Mouse (Mus musculus) cerebellum, adult 2 months (tissue): Measurements from ENCODE around the gene Cyp24a1. TPM values are rescaled to one million over a fixed set of nuclear protein-coding genes. Genes with fewer than 3 reads are reported as not detected.
"Not testable (repeated sequence)": the region's sequence is repeated elsewhere in the genome, so short reads cannot be mapped to it uniquely, and the experiment has no call there.

Experiments
- DNase-seq, 2 experiments: peaks; one replicate each; pipeline ENCODE4 v3.0.0; 2021
- H3K27ac ChIP-seq: fragments of 200-500 bp; 2 replicates; pipeline ENCODE4 v1.5.1; 2012; ENCODE audit warnings: low read length, control low read depth, inconsistent platforms; ENCODE audit not compliant: insufficient read depth
- H3K27me3 ChIP-seq: fragments of 200-500 bp; 2 replicates; pipeline ENCODE4 v1.6.1; 2012; ENCODE audit warnings: inconsistent platforms, mild to moderate bottlenecking, low read length, moderate library complexity; ENCODE audit not compliant: control insufficient read depth, insufficient read depth
- H3K4me1 ChIP-seq: fragments of 200-500 bp; 2 replicates; pipeline ENCODE4 v1.6.1; 2011; ENCODE audit warnings: low read length; ENCODE audit not compliant: control insufficient read depth, insufficient read depth
- H3K4me3 ChIP-seq: fragments of 200-500 bp; replicated peaks from 2 replicates; pipeline ENCODE3; 2011; ENCODE audit warnings: mild to moderate bottlenecking, low read depth, low read length, control low read depth; ENCODE audit not compliant: insufficient read depth
- CTCF ChIP-seq: fragments of 200-500 bp; IDR thresholded peaks from 2 replicates; pipeline ENCODE4 v1.5.1; 2011; ENCODE audit warnings: low read depth, mild to moderate bottlenecking, control low read depth, low read length, moderate library complexity, borderline replicate concordance; ENCODE audit not compliant: insufficient read depth
- POLR2A ChIP-seq: fragments of 200-500 bp; IDR thresholded peaks from 2 replicates; pipeline ENCODE4 v1.6.1; 2011; ENCODE audit warnings: low read length, control low read depth, borderline replicate concordance; ENCODE audit not compliant: insufficient read depth
- WGBS: fragments of 180-500 bp; shearing (Covaris S2); methylation state at CpG from one replicate; pipeline ENCODE4 v1.1.7; 2018; 5-methylcytosine and 5-hydroxymethylcytosine counted together
- polyA plus RNA-seq: library from polyadenylated mRNA; depleted of rRNA; stranded (reverse); fragments of >200 nt; gene quantifications from 2 replicates; pipeline ENCODE4 v1.2.3, GENCODE M21; 2012

Cyp24a1 gene
- polyA plus RNA-seq, 1 experiment = 0.08 TPM

DNA sequence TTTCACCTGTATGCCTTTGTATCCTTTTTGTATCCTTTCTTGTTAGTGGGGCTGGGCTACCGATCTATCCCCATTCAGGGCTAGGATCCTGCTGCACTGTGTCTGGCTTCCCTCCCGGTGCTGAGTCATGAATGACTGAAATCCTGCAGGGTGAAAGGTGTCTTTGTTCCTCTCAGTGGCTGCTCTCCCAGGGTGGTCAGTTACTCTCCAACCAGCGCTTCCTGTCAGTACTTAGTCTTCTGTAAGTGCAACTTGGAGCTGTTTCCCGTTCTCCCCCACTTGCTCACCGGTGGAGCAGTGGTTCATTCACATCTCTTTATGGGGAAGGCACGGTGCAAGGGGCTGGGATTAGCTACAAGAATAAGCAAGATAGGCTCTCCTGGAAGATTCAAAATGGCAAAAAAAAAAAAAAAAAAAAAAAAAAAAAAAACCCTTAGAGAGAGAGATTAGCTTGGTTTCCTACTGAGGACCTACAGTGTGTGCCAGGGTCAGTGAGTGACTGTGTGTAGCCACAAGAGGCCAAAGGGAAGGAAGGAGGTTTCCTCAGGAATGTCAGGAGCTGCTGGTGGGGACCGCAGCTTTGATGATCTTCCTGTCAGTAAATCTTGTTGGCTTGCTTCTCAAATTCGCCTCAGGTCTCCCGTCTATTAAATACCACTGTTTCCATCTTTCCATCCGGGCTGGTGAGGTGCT lies 27.2 kb downstream of the Cyp24a1 start:
- Histone ChIP-seq H3K4me1 (no peaks in the 10 kb centered on the region), H3K4me3 (no peak overlapping the region), H3K27me3 (no peaks in the 10 kb centered on the region), H3K27ac (no peak overlapping the region)
- TF ChIP-seq POLR2A (no peak), CTCF (no peak)
- 14% methylated on average over 10 of the region's 10 CpGs for WGBS
- DNase-seq = peak; percentile 19 to 34

- Histone ChIP-seq H3K4me3 (no peak overlapping the region), H3K27me3 (no peaks in the 10 kb centered on the region), H3K4me1 (no peaks in the 10 kb centered on the region), H3K27ac (no peak overlapping the region)
- TF ChIP-seq CTCF (0 out of 2 replicates have a peak, but pooled peaks have one; percentile 4), POLR2A (no peak)
- DNase-seq = no peak
These were observed 28.9 kb downstream of the Cyp24a1 start for GRCm38 (mm10) chr2:170468009-170468408.

DNA sequence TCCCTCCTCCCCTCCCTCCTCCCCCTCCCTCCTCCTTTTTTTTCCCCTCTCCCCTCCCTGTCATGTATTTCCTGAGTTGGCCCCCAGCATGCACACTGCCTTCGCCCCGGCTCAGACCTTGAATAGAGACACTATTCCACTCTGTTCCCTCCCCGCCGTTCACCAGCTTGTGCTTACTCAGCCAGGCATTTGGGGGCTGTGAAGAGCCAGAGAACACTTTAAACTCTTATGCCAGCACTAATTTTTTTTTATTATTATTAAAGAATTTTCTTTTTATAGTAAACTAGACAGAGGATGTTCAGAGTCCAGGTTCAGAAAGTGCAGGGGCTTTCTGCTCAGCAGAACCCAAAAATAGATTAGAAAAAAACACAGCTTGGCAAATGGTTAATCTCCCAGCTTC lies 32.1 kb downstream of the Cyp24a1 start:
- no peak overlapping the region for H3K4me3 ChIP-seq
- H3K4me1 ChIP-seq = no peaks in the 10 kb centered on the region
- no peak overlapping the region for H3K27ac ChIP-seq
- DNase-seq = no peak
- WGBS = 14% methylated on average over 4 of the region's 4 CpGs
- no peaks in the 10 kb centered on the region for H3K27me3 ChIP-seq
- no peak for TF ChIP-seq CTCF
- no peak for TF ChIP-seq POLR2A

GRCm38 (mm10) chr2:170461652-170462051 lies 35.3 kb downstream of the Cyp24a1 start:
- no peak for DNase-seq
- Histone ChIP-seq H3K4me1 (no peaks in the 10 kb centered on the region), H3K4me3 (no peak overlapping the region), H3K27me3 (no peaks in the 10 kb centered on the region), H3K27ac (no peak overlapping the region)
- TF ChIP-seq CTCF = no peak
- TF ChIP-seq POLR2A = no peak
- 69% methylated on average over 7 of the region's 7 CpGs for WGBS

GRCm38 (mm10) chr2:170459805-170460204 lies 37.1 kb downstream of the Cyp24a1 start:
- 30% methylated on average over 9 of the region's 9 CpGs for WGBS
- no peaks in the 10 kb centered on the region for H3K27me3 ChIP-seq
- TF ChIP-seq CTCF = no peak
- TF ChIP-seq POLR2A = no peak
- H3K4me3 ChIP-seq = no peak overlapping the region
- no peaks in the 10 kb centered on the region for H3K4me1 ChIP-seq
- no peak for DNase-seq
- no peak overlapping the region for H3K27ac ChIP-seq

DNA sequence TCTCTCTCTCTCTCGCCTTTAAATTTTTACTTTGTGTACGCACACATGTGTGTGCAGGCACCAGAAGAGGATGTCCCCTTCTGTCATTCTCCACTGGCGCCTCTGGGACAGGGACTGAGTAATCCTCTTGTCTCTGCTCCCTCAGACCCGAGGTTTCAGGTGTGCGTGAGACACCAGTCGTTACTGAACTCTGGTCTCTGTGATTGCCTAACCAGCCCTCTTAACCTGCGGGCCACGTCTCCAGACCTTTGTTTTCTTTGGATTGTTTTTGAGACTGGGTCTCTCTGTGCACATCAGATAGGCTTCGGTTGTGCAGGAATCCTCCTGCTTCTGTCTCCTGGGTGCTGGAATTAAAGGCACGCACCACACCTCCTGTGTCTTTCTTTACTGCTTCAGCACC lies 37.8 kb downstream of the Cyp24a1 start:
- H3K4me3 ChIP-seq = no peak overlapping the region
- WGBS = 73% methylated on average over 10 of the region's 10 CpGs
- H3K27me3 ChIP-seq = no peaks in the 10 kb centered on the region
- DNase-seq = no peak
- TF ChIP-seq CTCF = no peak
- TF ChIP-seq POLR2A = no peak
- H3K4me1 ChIP-seq = no peaks in the 10 kb centered on the region
- H3K27ac ChIP-seq = no peak overlapping the region

GRCm38 (mm10) chr2:170453809-170454208 lies 43.1 kb downstream of the Cyp24a1 start:
- WGBS = 66% methylated on average over 3 of the region's 4 CpGs
- not testable (repeated sequence) for DNase-seq, H3K4me3 ChIP-seq, H3K4me1 ChIP-seq, H3K27ac ChIP-seq, H3K27me3 ChIP-seq

DNA sequence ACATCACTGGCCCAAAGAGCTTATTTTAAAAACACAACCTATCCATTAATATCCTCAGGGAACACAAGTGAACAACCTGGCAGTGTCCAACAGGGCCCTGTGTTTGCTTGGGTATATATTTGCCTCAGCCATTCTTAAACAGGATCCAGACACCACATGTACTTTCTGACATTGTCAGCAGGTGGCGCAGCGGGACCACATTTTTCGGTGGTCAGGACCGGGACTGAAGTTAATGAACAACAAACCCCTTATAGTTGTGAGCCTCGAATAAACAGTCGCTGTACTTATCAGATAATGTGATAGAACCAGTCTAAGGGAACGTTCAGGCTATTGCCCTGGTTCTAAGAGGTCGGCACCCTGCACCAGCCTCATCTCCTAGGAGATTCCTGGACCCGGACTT lies 46.0 kb downstream of the Cyp24a1 start:
- WGBS = 3% methylated on average over 9 of the region's 9 CpGs
- no peak overlapping the region for H3K4me3 ChIP-seq
- H3K27me3 ChIP-seq = no peaks in the 10 kb centered on the region
- H3K27ac ChIP-seq = no peak overlapping the region
- TF ChIP-seq CTCF = peak; percentile 81
- no peak for TF ChIP-seq POLR2A
- H3K4me1 ChIP-seq = no peaks in the 10 kb centered on the region
- peak; percentile 32 to 60 for DNase-seq
